ENCODE assay signal across 7 mouse cellular contexts in genomic region chr11:98740026-98740392, GRCm38 (mm10). TPM values are rescaled to one million over a fixed set of nuclear protein-coding genes. Genes with fewer than 3 reads are reported as not detected.
DNase-seq lines count a peak whose midpoint lies in the region; ATAC-seq and TF ChIP-seq lines count a peak whose summit lies in the region.

No protein-coding gene starts in this region.

- 0 out of 2 replicates have a peak overlapping the region, but pooled peaks have one; percentile 50 for H3K9ac ChIP-seq in embryonic facial prominence, embryonic 12.5 days
- peak overlapping the region; percentile 99 for H3K9ac ChIP-seq in intestine, embryonic 16.5 days (ENCODE audit: low read depth, low read length)
- peak overlapping the region; percentile 99 for H3K9ac ChIP-seq in neural tube, embryonic 13.5 days

- no peaks in the 10 kb centered on the region for H3K9me3 ChIP-seq in embryonic facial prominence, embryonic 12.5 days
- no peaks in the 10 kb centered on the region for H3K9me3 ChIP-seq in intestine, embryonic 16.5 days (ENCODE audit: control insufficient read depth, low read length)
- no peaks in the 10 kb centered on the region for H3K9me3 ChIP-seq in neural tube, embryonic 13.5 days

- peaks cover 44% of the 10 kb centered on the region for H3K4me1 ChIP-seq in embryonic facial prominence, embryonic 12.5 days
- H3K4me1 ChIP-seq in intestine, embryonic 16.5 days (ENCODE audit: control insufficient read depth, insufficient read depth, low read length): peaks cover 33% of the 10 kb centered on the region
- peaks cover 59% of the 10 kb centered on the region for H3K4me1 ChIP-seq in neural tube, embryonic 13.5 days (replicated peaks)

- H3K27me3 ChIP-seq in embryonic facial prominence, embryonic 12.5 days: no peaks in the 10 kb centered on the region
- H3K27me3 ChIP-seq in intestine, embryonic 16.5 days (replicated peaks; ENCODE audit: control insufficient read depth, insufficient read depth, low read length): no peaks in the 10 kb centered on the region
- H3K27me3 ChIP-seq in neural tube, embryonic 13.5 days: no peaks in the 10 kb centered on the region

- 9% methylated on average over 8 of the region's 8 CpGs for WGBS in embryonic facial prominence, embryonic 12.5 days
- WGBS in intestine, embryonic 16.5 days: 5% methylated on average over 8 of the region's 8 CpGs
- 5% methylated on average over 8 of the region's 8 CpGs for WGBS in neural tube, embryonic 13.5 days

- no peaks in the 10 kb centered on the region for H3K36me3 ChIP-seq in embryonic facial prominence, embryonic 12.5 days
- H3K36me3 ChIP-seq in intestine, embryonic 16.5 days (ENCODE audit: control insufficient read depth, insufficient read depth, low read length): no peaks in the 10 kb centered on the region
- H3K36me3 ChIP-seq in neural tube, embryonic 13.5 days: no peaks in the 10 kb centered on the region

- no peak for DNase-seq in layer of hippocampus, adult 2 months (ENCODE audit: low spot score in 2 of 2)
- no peak for DNase-seq in layer of hippocampus, postnatal 14 days (ENCODE audit: low spot score in 2 of 2)
- peak; percentile 55 for DNase-seq in MN1 (ENCODE audit: low spot score)
- no peak for DNase-seq in ovary, adult 18-20 months (ENCODE audit: low spot score)

- peak overlapping the region; percentile 81 for H3K4me2 ChIP-seq in embryonic facial prominence, embryonic 12.5 days (replicated peaks)
- H3K4me2 ChIP-seq in intestine, embryonic 16.5 days (ENCODE audit: low read depth, low read length): peak overlapping the region; percentile 85
- peak overlapping the region; percentile 96 for H3K4me2 ChIP-seq in neural tube, embryonic 13.5 days

- ATAC-seq in embryonic facial prominence, embryonic 12.5 days (ENCODE audit: insufficient number of reproducible peaks, insufficient read depth, low FRiP score, low TSS enrichment): 0 out of 2 replicates have a peak, but pooled peaks have one; percentile 26
- ATAC-seq in intestine, embryonic 16.5 days: peak; percentile 17
- 0 out of 2 replicates have a peak, but pooled peaks have one; percentile 3 for ATAC-seq in neural tube, embryonic 13.5 days (ENCODE audit: low read depth)

- H3K27ac ChIP-seq in layer of hippocampus, adult 2 months: peak overlapping the region; percentile 100
- H3K27ac ChIP-seq in embryonic facial prominence, embryonic 12.5 days: peak overlapping the region; percentile 86
- peak overlapping the region; percentile 99 for H3K27ac ChIP-seq in intestine, embryonic 16.5 days (ENCODE audit: low read length)
- peak overlapping the region; percentile 99 for H3K27ac ChIP-seq in neural tube, embryonic 13.5 days (replicated peaks)

- peak overlapping the region; percentile 100 for H3K4me3 ChIP-seq in layer of hippocampus, adult 2 months
- peak overlapping the region; percentile 69 for H3K4me3 ChIP-seq in embryonic facial prominence, embryonic 12.5 days
- H3K4me3 ChIP-seq in intestine, embryonic 16.5 days (ENCODE audit: low read length): peak overlapping the region; percentile 94
- peak overlapping the region; percentile 94 for H3K4me3 ChIP-seq in neural tube, embryonic 13.5 days

- TF ChIP-seq CTCF in layer of hippocampus, adult 2 months (conservative IDR thresholded peaks at IDR 0.05): no peak

RNA-seq across cellular contexts. Expression of gene Thra, which starts 0.4 kb away (rescaled TPM):
- 1,000 to 10,000 TPM in 1 of 2 experiments, 100 to 1,000 TPM in 1; 996 to 1,082 TPM for total RNA-seq in layer of hippocampus, adult 2 months (2021)
- total RNA-seq in layer of hippocampus, postnatal 14 days (2021): 1,000 to 10,000 TPM; 1,264 to 1,291 TPM
- 29.1 and 34.3 TPM in 2 replicates for polyA plus RNA-seq in embryonic facial prominence, embryonic 12.5 days (2016; fragmentation: Nextera tagmentation; extraction: Ambion mirVana)
- 41.5 and 42.0 TPM in 2 replicates for polyA plus RNA-seq in intestine, embryonic 16.5 days (2015; fragmentation: Nextera tagmentation; extraction: Ambion mirVana)
- polyA plus RNA-seq in neural tube, embryonic 13.5 days (2015; fragmentation: Nextera tagmentation; extraction: Ambion mirVana): 89.5 and 94.4 TPM in 2 replicates

RNA-seq across cellular contexts. Expression of gene Med24, which starts 10.8 kb away (rescaled TPM):
- total RNA-seq in layer of hippocampus, adult 2 months (2021): 100 to 1,000 TPM; 146 to 148 TPM
- 100 to 1,000 TPM; 109 to 110 TPM for total RNA-seq in layer of hippocampus, postnatal 14 days (2021)
- polyA plus RNA-seq in embryonic facial prominence, embryonic 12.5 days (2016; fragmentation: Nextera tagmentation; extraction: Ambion mirVana): 70.4 and 73.6 TPM in 2 replicates
- polyA plus RNA-seq in intestine, embryonic 16.5 days (2015; fragmentation: Nextera tagmentation; extraction: Ambion mirVana): 36.8 and 38.5 TPM in 2 replicates
- polyA plus RNA-seq in neural tube, embryonic 13.5 days (2015; fragmentation: Nextera tagmentation; extraction: Ambion mirVana): 62.3 and 69.1 TPM in 2 replicates

RNA-seq across cellular contexts. Expression of gene Nr1d1, which starts 35.1 kb away (rescaled TPM):
- 10 to 100 TPM; 93.2 to 94.0 TPM for total RNA-seq in layer of hippocampus, adult 2 months (2021)
- total RNA-seq in layer of hippocampus, postnatal 14 days (2021): 10 to 100 TPM; 53.3 to 65.3 TPM
- polyA plus RNA-seq in embryonic facial prominence, embryonic 12.5 days (2016; fragmentation: Nextera tagmentation; extraction: Ambion mirVana): 1.6 and 1.7 TPM in 2 replicates
- 2.3 and 2.7 TPM in 2 replicates for polyA plus RNA-seq in intestine, embryonic 16.5 days (2015; fragmentation: Nextera tagmentation; extraction: Ambion mirVana)
- 3.4 and 3.6 TPM in 2 replicates for polyA plus RNA-seq in neural tube, embryonic 13.5 days (2015; fragmentation: Nextera tagmentation; extraction: Ambion mirVana)

RNA-seq across cellular contexts. Expression of gene Csf3, which starts 38.9 kb away (rescaled TPM):
- total RNA-seq in layer of hippocampus, adult 2 months (2021): not detected
- total RNA-seq in layer of hippocampus, postnatal 14 days (2021): not detected
- polyA plus RNA-seq in embryonic facial prominence, embryonic 12.5 days (2016; fragmentation: Nextera tagmentation; extraction: Ambion mirVana): not detected in 2 replicates
- polyA plus RNA-seq in intestine, embryonic 16.5 days (2015; fragmentation: Nextera tagmentation; extraction: Ambion mirVana): 0.10 TPM in 1 of 2 replicates, not detected in the other
- not detected in 2 replicates for polyA plus RNA-seq in neural tube, embryonic 13.5 days (2015; fragmentation: Nextera tagmentation; extraction: Ambion mirVana)

RNA-seq across cellular contexts. Expression of gene Msl1, which starts 55.3 kb away (rescaled TPM):
- total RNA-seq in layer of hippocampus, adult 2 months (2021): 100 to 1,000 TPM; 168 to 178 TPM
- total RNA-seq in layer of hippocampus, postnatal 14 days (2021): 100 to 1,000 TPM; 149 to 161 TPM
- polyA plus RNA-seq in embryonic facial prominence, embryonic 12.5 days (2016; fragmentation: Nextera tagmentation; extraction: Ambion mirVana): 35.2 and 35.6 TPM in 2 replicates
- polyA plus RNA-seq in intestine, embryonic 16.5 days (2015; fragmentation: Nextera tagmentation; extraction: Ambion mirVana): 13.5 and 14.5 TPM in 2 replicates
- 31.5 and 33.2 TPM in 2 replicates for polyA plus RNA-seq in neural tube, embryonic 13.5 days (2015; fragmentation: Nextera tagmentation; extraction: Ambion mirVana)
